Mouse (Mus musculus): ENCODE results near the gene Nek3. TPM values are rescaled to one million over a fixed set of nuclear protein-coding genes. Genes with fewer than 3 reads are reported as not detected.

Gene Nek3
- 1 to 10 TPM; 3.5 to 3.6 TPM for total RNA-seq (2021)
- long read RNA-seq, experiment 1, partial matches to known transcripts = 1 of 3 reads
- long read RNA-seq, experiment 1, other reads (novel, unspliced or antisense) = 0 of 3 reads
- long read RNA-seq, experiment 2, partial matches to known transcripts = 1 of 4 reads
- long read RNA-seq, experiment 2, other reads (novel, unspliced or antisense) = 3 of 4 reads

DNA sequence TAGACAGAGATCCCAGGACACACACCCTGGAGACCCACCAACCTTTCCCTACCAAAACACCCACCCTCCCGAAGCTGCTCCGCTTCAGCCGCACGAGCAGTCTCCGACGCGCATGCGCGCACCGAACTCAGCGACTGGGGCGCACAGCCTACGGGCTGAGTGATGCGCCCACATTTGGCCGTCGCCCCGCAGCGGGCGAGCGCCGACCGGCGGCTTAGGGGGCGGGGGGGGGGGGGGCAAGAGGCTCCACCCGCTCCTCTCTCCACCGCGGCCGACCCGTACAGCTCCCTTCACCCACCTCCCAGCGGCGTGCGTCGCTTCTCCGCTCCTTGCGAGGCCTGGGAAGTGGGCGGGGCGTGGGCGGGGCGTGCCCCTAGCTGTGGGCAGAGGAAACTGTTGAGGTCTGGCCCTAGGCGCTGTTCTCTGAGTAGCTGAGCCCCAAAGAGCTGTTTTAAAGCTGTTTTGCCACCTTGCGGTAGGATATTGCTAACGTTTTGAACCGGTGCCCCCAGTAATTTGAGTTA lies at the start of gene Nek3:
Nek3 (minus strand) TSS at position 356 of the 524 bp plus-strand sequence.
- peak; percentile 73 to 90 for DNase-seq (ENCODE audit: low spot score in 2 of 2)

DNA sequence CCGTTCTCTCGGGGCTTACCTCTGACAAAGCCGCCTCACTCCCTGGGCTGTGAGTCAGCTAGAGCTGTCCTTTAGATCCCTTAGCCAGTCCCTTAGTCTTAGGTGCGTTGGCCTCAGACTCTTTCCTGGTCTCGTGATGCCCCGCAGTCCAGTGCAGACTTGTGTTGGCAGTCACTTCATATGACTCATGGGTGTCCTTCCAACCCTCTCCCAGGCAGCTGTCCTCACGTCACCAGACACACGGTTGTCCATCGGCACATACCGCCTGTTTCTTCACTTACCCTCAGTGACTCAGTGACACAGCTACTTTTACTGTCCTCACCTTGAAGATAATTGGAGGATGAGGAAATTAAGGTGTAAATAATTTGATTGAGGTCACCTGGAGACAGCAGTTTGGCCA lies 48.6 kb upstream of the Nek3 start:
- no peak for DNase-seq (ENCODE audit: low spot score in 2 of 2)

DNA sequence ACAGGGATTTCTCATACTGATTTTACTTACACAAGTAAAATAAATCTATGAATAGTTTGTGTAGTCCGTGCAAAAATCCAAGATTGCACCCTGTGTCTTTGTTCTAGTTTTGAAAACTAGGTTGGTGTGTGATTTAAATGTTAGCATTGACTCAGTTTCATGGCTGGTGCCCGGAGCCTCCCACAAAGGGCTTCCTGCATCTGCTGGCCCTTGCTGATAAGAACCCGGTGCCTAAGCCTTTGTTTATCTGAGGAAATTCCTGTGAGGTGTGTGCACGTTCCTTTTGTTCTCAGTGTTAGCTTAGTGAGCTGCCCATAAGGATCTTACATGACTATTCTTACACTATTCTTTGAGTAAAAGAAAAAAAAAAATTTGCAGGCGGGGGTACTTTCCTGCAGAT lies 42.8 kb upstream of the Nek3 start:
- DNase-seq (ENCODE audit: low spot score in 2 of 2) = no peak

DNA sequence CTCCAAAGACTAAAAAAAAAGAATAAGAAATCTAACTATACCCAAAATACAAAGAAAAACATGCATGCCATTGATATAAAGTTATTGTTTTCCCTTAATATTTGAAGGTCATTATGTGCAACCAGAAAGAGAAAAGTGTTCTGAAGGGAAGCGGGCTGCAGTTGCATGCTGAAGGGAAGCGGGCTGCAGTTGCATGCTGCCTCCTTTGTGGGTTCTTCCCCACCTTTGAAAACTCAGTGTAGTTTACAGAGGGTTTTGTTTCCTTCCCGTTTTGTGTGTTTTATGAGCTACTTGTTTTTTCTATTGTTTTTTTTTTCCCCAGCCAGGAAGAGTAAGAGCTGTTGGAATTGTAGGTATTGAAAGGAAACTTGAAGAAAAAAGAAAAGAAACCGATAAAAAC lies 41.3 kb upstream of the Nek3 start:
- no peak for DNase-seq (ENCODE audit: low spot score in 2 of 2)

DNA sequence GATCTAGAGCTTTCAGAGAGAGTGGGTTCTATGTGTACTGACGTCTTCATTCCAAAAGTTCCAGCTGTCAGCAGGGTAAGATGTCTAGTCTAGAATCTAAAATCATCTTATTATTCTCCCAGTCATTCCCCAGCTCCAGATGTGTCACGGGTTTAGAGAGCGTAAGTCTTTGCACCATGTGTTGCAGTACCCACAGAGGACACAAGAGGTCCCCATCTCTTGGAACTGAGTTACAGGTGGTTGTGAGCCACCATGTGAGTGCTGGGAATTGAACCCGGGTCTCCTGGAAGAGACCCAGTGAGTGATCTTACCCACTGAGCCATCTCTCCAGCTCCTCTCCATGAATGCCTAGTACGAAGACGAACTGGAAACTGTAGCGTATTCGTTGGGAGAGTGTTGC lies 33.2 kb upstream of the Nek3 start:
- DNase-seq (ENCODE audit: low spot score in 2 of 2) = no peak

DNA sequence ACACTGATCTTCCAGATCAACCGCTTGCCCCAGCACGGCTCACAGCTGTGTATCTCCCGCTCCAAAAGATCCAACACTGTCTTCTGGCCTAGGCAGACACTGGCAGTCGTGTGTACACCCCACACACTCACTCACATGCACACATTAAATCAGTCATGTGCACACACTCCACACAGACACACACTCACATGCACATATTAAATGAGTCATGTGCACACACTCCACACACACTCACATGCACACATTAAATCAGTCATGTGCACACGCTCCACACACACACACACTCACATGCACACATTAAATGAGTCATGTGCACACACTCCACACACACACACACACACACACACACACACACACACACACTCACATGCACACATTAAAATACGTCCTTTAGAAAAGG lies 31.7 kb upstream of the Nek3 start:
- DNase-seq (ENCODE audit: low spot score in 2 of 2) = no peak

DNA sequence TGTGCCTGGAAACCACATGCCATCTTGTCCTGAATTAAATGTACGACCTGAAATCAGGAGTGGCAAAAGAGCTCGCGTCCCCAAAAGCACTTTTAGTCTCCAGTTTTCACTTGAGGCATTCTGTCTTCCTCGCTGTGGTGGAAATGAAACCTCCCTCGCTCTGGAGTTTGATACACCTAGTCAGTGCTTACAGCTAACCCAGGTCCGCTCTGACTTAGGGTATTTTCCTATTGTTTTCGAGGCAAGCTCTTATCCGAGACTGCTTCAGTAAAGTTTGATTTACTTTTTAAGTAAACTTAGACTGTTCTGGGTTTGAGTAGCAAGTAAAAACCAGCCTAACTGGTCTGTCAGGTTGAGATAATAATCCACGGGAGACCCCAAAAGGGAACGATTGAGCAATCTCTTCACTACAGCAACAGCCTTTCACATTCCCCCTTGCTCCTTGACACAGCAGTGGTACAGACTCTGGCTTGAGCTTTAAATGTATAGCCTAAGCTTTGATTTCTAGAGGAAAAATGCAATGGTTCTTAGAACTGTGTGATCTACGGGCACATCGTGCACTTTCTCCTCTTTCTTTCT lies 27.3 kb upstream of the Nek3 start:
- DNase-seq (ENCODE audit: low spot score in 2 of 2) = no peak

DNA sequence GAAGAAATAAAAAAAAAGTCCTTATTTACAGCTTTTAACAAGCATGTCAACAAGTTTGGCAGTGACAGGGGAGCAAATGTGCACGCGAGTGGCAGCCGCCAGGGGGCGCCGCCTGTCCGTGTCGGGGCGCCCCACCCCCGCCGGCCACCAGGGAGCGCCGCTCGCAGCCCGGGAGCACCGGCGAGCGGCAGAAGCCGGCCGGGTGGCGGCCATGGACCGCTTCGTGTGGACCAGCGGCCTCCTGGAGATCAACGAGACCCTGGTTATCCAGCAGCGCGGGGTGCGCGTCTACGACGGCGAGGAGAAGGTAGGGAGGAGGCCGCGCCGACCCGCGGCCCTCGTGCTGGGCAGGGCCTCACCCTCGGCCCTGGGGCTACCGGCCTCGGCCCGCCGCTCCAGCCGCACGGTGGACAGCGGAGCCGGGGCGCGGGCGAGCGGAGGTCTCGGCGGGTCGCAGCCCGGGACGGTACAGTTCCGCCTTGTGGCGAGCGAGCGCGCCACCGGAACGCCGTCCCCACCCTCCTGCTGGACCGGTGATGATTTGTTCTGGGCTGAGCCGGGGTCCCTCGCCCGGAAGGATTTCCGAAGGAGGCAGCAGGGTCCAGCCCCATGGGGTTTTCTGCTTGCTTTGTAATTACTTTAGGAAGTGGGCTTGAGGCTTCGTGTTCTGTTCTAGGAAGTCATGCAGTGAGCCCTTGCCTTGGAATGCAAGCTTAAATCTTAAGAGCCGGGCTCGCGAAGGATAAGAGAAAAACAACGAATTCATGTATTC lies 26.6 kb upstream of the Nek3 start, which contains the start of gene Vps36:
Vps36 (plus strand) TSS at position 150 of the 772 bp plus-strand sequence.
- DNase-seq (ENCODE audit: low spot score in 2 of 2) = peak; percentile 88 to 90

DNA sequence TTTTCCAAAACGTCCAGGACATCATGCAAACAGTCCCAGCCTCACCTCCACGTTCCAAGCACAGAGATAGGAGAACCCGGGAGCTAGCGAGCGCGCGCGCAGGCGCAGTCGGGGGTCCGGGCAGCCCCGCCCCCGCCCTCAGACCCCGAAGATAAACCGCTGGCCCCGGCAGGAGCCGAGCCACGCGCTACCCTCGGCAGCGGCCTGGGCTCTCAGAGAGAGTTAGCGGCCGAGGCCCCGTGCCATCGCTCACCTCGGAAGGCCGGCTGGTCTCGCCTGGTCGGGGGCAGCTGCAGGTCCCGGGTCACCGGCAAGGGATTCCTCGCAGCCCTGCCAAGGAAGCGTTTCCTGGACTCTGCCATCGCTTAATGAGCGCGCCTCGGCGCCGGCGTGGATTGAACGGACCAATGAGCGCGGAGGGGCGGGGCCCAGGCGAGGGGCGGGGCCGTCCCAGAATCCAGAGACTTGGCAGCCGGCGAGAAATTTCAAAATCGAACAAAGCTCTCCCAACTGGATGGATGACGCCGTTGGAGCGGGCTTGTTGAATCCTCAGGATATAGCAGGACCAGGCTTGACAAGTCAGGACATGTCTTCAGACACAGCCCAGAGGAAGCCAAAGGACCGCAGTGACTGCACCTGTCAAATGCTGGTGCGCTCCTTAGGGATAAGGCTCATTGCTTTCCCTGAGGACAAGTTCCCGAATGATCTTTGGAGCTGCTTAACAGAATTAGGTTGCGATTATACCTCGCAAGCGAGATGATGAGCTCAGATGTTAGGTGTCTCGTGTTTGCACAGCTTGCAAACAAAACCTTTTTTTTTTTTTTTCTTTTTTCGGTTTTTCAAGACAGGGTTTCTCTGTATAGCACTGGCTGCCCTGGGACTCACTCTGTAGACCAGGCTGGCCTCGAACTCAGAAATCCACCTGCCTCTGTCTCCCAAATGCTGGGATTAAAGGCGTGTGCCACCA lies 19.5 kb upstream of the Nek3 start, which contains the start of gene Ckap2:
Ckap2 (minus strand) TSS at position 389 of the 967 bp plus-strand sequence.
- peak; percentile 86 to 93 for DNase-seq (ENCODE audit: low spot score in 2 of 2)

DNA sequence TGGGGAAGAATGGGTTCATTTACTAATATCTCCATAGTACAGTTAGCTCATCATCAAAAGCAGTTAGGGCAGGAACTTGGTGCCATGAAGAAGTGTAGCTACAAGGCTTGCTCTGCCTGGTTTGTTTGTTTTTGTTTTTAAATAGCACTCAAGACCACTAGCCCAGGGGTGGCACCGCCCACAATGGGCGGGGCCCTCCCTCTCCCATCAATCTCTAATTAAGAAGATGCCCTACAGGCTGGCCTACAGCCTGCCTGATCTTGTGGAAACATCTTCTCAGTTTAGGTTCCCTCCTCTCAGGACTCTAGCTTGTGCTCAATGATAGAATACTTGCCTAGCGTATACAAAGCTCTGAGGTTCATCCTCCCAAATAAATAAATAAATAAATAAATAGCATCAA lies 18.6 kb upstream of the Nek3 start:
- no peak for DNase-seq (ENCODE audit: low spot score in 2 of 2)

DNA sequence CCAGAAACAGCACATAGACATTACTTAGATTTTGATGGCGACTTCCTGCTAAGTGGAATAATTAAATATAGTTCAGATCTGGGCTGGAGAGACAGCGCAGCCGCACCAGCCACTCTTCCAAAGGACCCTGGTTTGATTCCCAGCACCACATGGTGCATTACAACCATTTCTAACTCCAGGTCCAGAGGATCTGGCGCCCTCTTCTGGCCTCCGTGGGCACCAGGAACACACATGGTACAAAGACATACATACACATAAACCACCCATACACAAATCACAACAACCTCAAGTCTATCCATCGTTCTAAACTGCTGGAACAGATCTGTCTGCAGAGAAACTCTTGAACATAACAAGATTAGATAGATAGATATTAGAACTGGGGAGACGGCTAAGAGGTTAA lies 9.7 kb upstream of the Nek3 start:
- no peak for DNase-seq (ENCODE audit: low spot score in 2 of 2)

DNA sequence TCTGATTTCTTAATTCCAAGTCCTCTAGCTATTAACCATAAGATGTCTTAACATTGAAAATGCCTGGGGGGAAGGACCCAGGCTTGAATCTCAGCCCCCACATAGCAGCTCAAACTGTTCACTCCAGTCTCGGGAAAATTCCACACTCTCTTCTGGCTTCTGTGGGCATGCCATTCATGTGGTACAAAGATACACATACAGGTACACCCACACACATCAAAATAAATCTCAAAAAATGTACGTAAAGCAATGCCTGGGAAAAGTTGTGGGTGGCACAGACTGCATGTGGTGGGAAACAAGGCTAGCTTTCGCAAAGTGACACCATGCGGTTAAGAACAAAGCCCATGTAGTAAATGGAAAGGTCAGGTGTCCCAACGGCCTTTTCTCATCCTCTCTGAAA lies 2.9 kb upstream of the Nek3 start:
- DNase-seq (ENCODE audit: low spot score in 2 of 2) = no peak

DNA sequence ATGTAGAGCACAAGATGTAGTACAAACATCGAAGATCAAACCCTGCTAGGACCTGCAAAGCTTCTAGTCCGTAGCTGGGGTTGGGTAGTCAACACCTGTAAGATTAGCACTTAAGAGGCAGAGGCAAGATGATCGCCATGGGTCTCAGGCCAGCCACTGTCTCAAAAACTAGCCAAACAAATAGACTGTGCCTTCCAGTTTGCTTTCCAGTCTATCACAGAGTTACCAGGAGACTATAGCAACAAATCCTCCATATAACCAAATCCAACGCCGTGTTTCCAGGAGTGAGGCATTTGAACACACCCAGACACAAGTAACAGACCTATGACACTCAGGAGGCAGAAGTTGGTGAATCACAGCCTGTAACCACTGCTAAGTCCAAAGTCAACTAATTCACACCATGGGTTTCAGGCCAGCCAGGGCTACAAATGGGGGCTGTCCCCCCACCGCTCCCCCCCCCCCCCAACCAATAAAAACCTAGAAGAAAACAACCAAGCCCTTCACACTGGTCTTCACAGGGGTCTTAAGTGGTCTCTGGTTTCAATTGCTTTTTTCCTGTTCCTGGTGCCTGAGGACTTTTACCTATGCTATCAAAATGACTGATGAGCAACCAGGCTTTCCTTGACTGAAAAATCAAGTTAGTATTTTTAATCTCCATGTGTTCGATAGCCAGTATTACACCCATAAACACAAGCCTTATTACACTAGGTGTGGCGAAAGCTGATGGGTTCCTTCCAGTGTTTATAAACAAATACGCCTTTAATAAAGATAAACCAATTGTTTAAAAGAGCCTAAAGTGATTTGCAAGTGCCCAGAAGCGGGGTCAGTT lies 770 bp downstream of the Nek3 start:
- DNase-seq (ENCODE audit: low spot score in 2 of 2) = no peak

DNA sequence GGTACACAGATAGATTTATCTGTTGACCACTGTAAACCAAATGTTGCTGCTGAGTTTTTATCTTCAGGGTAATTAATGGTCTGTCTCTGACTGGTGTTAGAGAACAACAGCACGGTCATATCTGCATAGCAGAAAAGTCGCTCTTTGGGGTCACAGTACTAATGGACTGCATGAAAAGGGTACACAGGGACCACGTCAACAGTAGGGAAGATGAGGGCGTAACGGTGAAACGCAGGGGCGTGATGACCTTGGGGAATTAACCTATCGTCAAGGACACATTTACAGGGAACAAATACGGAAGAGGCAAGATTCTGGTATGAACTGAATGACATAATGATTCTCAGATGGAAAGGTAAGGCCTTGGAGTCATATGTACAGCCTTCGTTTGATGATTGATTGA lies 1.8 kb downstream of the Nek3 start:
- DNase-seq (ENCODE audit: low spot score in 2 of 2) = no peak

DNA sequence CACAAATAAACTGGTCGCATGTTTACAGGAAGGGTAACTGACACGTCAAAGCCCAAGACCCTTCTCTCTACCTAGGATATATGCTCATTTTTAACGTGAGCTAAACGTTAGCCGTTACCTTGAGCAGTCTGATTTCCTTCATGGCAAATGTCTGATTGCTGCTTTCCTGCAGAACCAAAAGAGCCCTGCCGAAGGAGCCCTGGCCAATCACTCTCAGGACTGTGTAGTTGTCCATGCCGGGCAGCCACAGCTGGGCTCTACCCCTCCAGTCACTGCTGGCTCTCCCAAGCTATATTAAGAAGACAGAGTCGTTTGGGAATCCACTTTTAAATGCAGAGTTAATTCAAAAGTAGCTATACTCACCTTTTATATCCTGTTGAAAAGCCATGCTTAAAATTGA lies 4.0 kb downstream of the Nek3 start:
- no peak for DNase-seq (ENCODE audit: low spot score in 2 of 2)

DNA sequence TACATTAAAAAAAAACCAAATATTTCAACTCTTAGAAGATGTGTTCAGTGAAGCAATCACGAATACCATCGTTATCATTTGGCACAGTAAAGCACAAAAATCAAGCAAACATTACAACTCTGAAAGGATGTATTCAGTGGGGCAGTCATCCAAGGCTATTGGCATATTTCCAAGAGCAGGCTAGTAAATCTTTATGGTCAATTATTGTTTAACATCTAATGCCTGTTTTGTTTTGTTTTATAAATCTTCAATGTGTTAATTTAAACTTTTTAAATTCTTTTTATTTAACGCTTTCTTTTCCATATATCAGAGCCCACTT lies 15.9 kb downstream of the Nek3 start:
- no peak for DNase-seq (ENCODE audit: low spot score in 2 of 2)

DNA sequence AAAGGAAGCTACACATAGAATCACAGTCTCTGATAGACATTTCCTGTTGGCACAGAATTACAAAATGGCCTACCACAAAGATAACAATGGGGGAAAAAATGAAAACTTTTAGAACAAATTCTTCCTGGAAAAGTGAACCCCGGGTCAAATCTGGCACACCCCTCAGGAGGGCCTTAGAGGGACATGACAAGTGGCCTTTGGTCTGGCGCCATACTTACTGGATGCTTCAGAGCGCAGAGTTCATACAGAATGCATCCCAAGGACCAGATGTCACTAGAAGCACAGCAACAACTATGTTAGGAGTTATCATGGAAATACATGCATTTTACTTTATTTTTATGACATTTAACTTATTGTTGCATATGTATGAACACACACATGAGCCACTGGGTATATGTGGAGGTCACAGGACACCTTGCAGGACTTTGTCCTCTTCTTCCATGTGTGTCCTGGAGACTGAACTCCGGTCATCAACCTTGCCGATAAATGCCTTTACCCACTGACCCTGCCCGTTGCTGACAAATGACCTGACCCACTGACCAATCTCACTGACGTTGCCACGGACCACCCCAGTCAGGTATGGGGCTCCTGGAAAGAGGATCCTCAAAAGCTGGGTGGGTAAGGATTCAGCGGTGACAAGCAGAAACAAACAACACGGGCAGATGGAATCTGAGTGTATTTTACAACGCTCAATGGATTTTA lies 16.4 kb downstream of the Nek3 start:
- DNase-seq (ENCODE audit: low spot score in 2 of 2) = no peak

DNA sequence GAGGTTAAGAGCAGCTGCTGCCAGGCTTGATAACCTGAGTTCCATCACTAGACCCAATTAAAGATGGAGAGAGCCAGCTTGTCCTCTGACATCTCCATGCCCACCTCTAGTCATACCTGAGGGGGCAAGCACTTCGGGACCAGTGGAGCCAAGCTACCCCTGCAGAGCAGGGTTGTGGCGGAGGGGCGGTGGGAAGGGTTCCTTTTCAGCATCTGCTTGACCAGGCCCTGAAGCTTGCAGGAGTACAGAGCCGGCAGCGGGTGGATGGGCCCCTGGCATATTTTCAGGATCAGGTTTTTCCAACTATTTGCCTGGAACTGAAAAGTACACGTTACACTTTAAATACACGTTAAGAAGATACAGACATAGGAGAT lies 17.9 kb downstream of the Nek3 start:
- DNase-seq (ENCODE audit: low spot score in 2 of 2) = no peak

DNA sequence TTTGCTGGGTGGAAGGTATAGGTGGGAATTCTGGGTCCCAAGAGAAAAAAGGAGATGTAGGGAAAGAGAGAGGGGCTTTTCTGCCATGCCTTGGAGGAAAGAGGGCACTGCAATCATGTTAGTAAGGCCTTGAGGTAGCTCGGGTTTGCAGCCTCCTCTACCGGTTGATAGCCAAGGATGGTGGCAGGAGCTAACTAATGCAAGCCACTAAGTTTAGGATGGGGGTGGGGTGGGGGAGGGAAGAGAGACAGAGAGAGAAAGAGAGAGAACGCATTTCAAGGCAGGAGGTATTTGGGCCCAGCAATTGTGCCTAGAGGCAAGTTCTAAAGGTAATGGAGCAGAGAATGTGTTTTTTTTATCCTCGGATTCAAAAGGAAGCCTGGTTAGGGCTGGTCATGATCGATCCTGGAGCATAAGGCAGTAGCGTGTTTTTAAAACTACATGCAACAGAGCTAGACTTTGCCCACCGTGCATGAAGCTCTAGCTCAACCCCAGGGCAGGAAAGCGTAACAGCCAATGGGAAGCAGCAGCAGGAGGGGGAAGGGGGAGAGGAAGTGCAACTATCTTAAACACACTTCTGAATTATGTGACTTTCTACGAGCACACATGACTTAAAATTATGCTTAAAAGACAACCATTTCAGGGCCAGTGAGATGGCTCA lies 18.4 kb downstream of the Nek3 start:
- DNase-seq (ENCODE audit: low spot score in 2 of 2) = no peak
